Mouse (Mus musculus): ENCODE results near the gene Tmem97. TPM values are rescaled to one million over a fixed set of nuclear protein-coding genes. Genes with fewer than 3 reads are reported as not detected.
"Not testable (repeated sequence)": the region's sequence is repeated elsewhere in the genome, so short reads cannot be mapped to it uniquely, and the experiment has no call there.

The Tmem97 gene
- total and polyA plus RNA-seq, 3 experiments: 30.4 to 67.8 (median 65.1) TPM

- H3K36me3 ChIP-seq (replicated peaks): peaks cover 34% of the 10 kb centered on the region
- DNase-seq (ENCODE audit: low spot score): no peak
- no peaks in the 10 kb centered on the region for H3K9me3 ChIP-seq (replicated peaks)
- H3K27me3 ChIP-seq (ENCODE audit: insufficient read depth, low read length): no peaks in the 10 kb centered on the region
- TF ChIP-seq GATA2 (IDR thresholded peaks at IDR 0.05; ENCODE audit: borderline replicate concordance, low read depth, low read length) (no peak), GATA1 (IDR thresholded peaks at IDR 0.05; ENCODE audit: borderline replicate concordance, low read length) (no peak), TAL1 (conservative IDR thresholded peaks at IDR 0.05; ENCODE audit: low read depth, low read length) (no peak), CTCF (IDR thresholded peaks at IDR 0.05; ENCODE audit: low read depth, low read length) (no peak)
- H3K4me1 ChIP-seq (ENCODE audit: insufficient read depth, low read depth, low read length): no peaks in the 10 kb centered on the region
- H3K4me3 ChIP-seq (ENCODE audit: low read depth, low read length): no peak overlapping the region
- ATAC-seq (ENCODE audit: extremely low read depth, insufficient number of reproducible peaks, low FRiP score, poor library complexity, severe bottlenecking): no peak
Observed at GRCm38 (mm10) chr11:78586099-78586498, 35.5 kb upstream of the Tmem97 start.

GRCm38 (mm10) chr11:78582848-78583247, 32.3 kb upstream of the Tmem97 start:
- Histone ChIP-seq H3K9me3 (replicated peaks) (no peaks in the 10 kb centered on the region), H3K36me3 (replicated peaks) (peaks cover 45% of the 10 kb centered on the region), H3K4me3 (ENCODE audit: low read depth, low read length) (no peak overlapping the region), H3K27me3 (ENCODE audit: insufficient read depth, low read length) (no peaks in the 10 kb centered on the region), H3K4me1 (ENCODE audit: insufficient read depth, low read depth, low read length) (no peaks in the 10 kb centered on the region)
- DNase-seq (ENCODE audit: low spot score) (no peak), ATAC-seq (ENCODE audit: extremely low read depth, insufficient number of reproducible peaks, low FRiP score, poor library complexity, severe bottlenecking) (no peak)
- TF ChIP-seq TAL1 (conservative IDR thresholded peaks at IDR 0.05; ENCODE audit: low read depth, low read length) (no peak), GATA2 (IDR thresholded peaks at IDR 0.05; ENCODE audit: borderline replicate concordance, low read depth, low read length) (no peak), GATA1 (IDR thresholded peaks at IDR 0.05; ENCODE audit: borderline replicate concordance, low read length) (no peak), CTCF (IDR thresholded peaks at IDR 0.05; ENCODE audit: low read depth, low read length) (no peak)

- Histone ChIP-seq H3K36me3 (replicated peaks) (peaks cover 62% of the 10 kb centered on the region), H3K4me1 (ENCODE audit: insufficient read depth, low read depth, low read length) (no peaks in the 10 kb centered on the region), H3K9me3 (replicated peaks) (no peaks in the 10 kb centered on the region), H3K27me3 (ENCODE audit: insufficient read depth, low read length) (no peaks in the 10 kb centered on the region), H3K4me3 (ENCODE audit: low read depth, low read length) (no peak overlapping the region)
- DNase-seq (ENCODE audit: low spot score) (no peak), ATAC-seq (ENCODE audit: extremely low read depth, insufficient number of reproducible peaks, low FRiP score, poor library complexity, severe bottlenecking) (no peak)
- TF ChIP-seq TAL1 (conservative IDR thresholded peaks at IDR 0.05; ENCODE audit: low read depth, low read length): no peak
- TF ChIP-seq GATA1 (IDR thresholded peaks at IDR 0.05; ENCODE audit: borderline replicate concordance, low read length): no peak
- no peak for TF ChIP-seq CTCF (IDR thresholded peaks at IDR 0.05; ENCODE audit: low read depth, low read length)
- no peak for TF ChIP-seq POLR2AphosphoS5 (IDR thresholded peaks at IDR 0.05; ENCODE audit: insufficient replicate concordance, low read depth, low read length)
- TF ChIP-seq GATA2 (IDR thresholded peaks at IDR 0.05; ENCODE audit: borderline replicate concordance, low read depth, low read length): no peak
Observed at GRCm38 (mm10) chr11:78574975-78575374, 24.4 kb upstream of the Tmem97 start.

DNA sequence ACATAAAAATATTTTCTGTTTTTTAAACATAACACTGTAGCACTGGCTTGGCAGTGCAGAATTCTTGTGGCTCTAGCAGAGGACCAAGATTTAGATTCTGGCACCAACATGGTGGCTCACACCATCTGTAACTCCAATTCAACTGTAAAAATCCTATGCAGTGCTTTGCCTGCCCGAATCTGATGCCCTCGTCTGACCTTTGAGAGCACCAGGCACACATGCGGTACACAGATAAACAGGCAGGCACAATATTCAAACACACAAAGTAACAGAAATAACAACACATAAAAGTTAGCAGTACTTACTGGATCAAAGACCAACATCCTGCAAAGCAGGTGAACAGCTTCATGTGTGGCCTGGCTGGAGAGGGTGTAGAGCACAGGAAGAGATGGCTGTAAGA, 24.0 kb upstream of the Tmem97 start:
- peaks cover 66% of the 10 kb centered on the region for H3K36me3 ChIP-seq (replicated peaks)
- TF ChIP-seq TAL1 (conservative IDR thresholded peaks at IDR 0.05; ENCODE audit: low read depth, low read length) (no peak), POLR2AphosphoS5 (IDR thresholded peaks at IDR 0.05; ENCODE audit: insufficient replicate concordance, low read depth, low read length) (no peak), GATA1 (IDR thresholded peaks at IDR 0.05; ENCODE audit: borderline replicate concordance, low read length) (no peak), CTCF (IDR thresholded peaks at IDR 0.05; ENCODE audit: low read depth, low read length) (no peak), GATA2 (IDR thresholded peaks at IDR 0.05; ENCODE audit: borderline replicate concordance, low read depth, low read length) (no peak)
- ATAC-seq (ENCODE audit: extremely low read depth, insufficient number of reproducible peaks, low FRiP score, poor library complexity, severe bottlenecking) (no peak), DNase-seq (ENCODE audit: low spot score) (no peak)
- H3K4me1 ChIP-seq (ENCODE audit: insufficient read depth, low read depth, low read length): no peaks in the 10 kb centered on the region
- H3K4me3 ChIP-seq (ENCODE audit: low read depth, low read length): no peak overlapping the region
- H3K27me3 ChIP-seq (ENCODE audit: insufficient read depth, low read length): no peaks in the 10 kb centered on the region
- H3K9me3 ChIP-seq (replicated peaks): no peaks in the 10 kb centered on the region

DNA sequence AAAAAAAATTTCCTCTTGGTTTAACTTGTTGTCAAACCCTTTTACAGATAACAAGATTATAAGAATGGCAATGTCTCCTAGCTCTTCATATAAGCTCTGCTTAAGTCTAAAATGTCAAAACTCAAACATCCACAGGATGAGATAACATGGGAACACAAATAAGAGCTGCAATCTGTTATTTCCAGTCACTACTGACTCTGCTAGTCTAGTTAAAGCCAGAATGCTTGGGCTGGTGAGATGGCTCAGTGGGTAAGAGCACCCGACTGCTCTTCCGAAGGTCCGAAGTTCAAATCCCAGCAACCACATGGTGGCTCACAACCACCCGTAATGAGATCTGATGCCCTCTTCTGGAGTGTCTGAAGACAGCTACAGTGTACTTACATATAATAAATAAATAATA, 23.5 kb upstream of the Tmem97 start:
- H3K36me3 ChIP-seq (replicated peaks): peaks cover 71% of the 10 kb centered on the region
- ATAC-seq (ENCODE audit: extremely low read depth, insufficient number of reproducible peaks, low FRiP score, poor library complexity, severe bottlenecking): not testable (repeated sequence)

GRCm38 (mm10) chr11:78571854-78572253, 21.3 kb upstream of the Tmem97 start:
- Histone ChIP-seq H3K9me3 (replicated peaks) (no peaks in the 10 kb centered on the region), H3K36me3 (replicated peaks) (peaks cover 69% of the 10 kb centered on the region), H3K4me1 (ENCODE audit: insufficient read depth, low read depth, low read length) (no peaks in the 10 kb centered on the region), H3K27me3 (ENCODE audit: insufficient read depth, low read length) (no peaks in the 10 kb centered on the region), H3K4me3 (ENCODE audit: low read depth, low read length) (no peak overlapping the region)
- TF ChIP-seq GATA2 (IDR thresholded peaks at IDR 0.05; ENCODE audit: borderline replicate concordance, low read depth, low read length) (no peak), GATA1 (IDR thresholded peaks at IDR 0.05; ENCODE audit: borderline replicate concordance, low read length) (no peak), TAL1 (conservative IDR thresholded peaks at IDR 0.05; ENCODE audit: low read depth, low read length) (no peak), POLR2AphosphoS5 (IDR thresholded peaks at IDR 0.05; ENCODE audit: insufficient replicate concordance, low read depth, low read length) (no peak), CTCF (IDR thresholded peaks at IDR 0.05; ENCODE audit: low read depth, low read length) (no peak)
- DNase-seq (ENCODE audit: low spot score) (no peak), ATAC-seq (ENCODE audit: extremely low read depth, insufficient number of reproducible peaks, low FRiP score, poor library complexity, severe bottlenecking) (no peak)

More for the DNA sequence above, 23.5 kb upstream of the Tmem97 start:
- H3K4me3 ChIP-seq (ENCODE audit: low read depth, low read length); DNase-seq (ENCODE audit: low spot score); H3K27me3 ChIP-seq (ENCODE audit: insufficient read depth, low read length); H3K4me1 ChIP-seq (ENCODE audit: insufficient read depth, low read depth, low read length); H3K9me3 ChIP-seq (replicated peaks): not testable (repeated sequence)

DNA sequence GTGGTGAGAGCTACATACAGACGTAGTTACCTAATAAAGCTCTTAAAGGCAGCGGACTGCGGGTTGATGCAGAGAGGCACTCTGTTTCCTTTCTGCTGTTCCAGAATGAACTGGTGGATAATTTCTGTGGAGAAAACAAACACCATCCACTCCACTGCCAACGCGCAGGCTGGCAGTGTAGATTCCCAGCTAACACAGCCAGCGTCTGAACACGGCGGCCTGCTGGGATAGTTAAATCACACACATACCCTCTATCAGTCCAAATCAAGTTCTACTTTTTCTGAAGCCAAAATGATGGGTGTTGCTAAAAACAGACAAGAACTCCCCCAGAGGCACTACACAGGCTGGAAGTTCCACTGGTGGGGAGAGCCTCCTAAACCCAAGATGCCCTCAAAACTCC, 20.9 kb upstream of the Tmem97 start:
- no peak for DNase-seq (ENCODE audit: low spot score)

More for the DNA sequence above, 20.9 kb upstream of the Tmem97 start:
- no peaks in the 10 kb centered on the region for H3K4me1 ChIP-seq (ENCODE audit: insufficient read depth, low read depth, low read length)
- H3K4me3 ChIP-seq (ENCODE audit: low read depth, low read length): no peak overlapping the region
- peaks cover 69% of the 10 kb centered on the region for H3K36me3 ChIP-seq (replicated peaks)
- TF ChIP-seq TAL1 (conservative IDR thresholded peaks at IDR 0.05; ENCODE audit: low read depth, low read length) (no peak), GATA2 (IDR thresholded peaks at IDR 0.05; ENCODE audit: borderline replicate concordance, low read depth, low read length) (no peak), CTCF (IDR thresholded peaks at IDR 0.05; ENCODE audit: low read depth, low read length) (no peak), POLR2AphosphoS5 (IDR thresholded peaks at IDR 0.05; ENCODE audit: insufficient replicate concordance, low read depth, low read length) (no peak), GATA1 (IDR thresholded peaks at IDR 0.05; ENCODE audit: borderline replicate concordance, low read length) (no peak)
- no peaks in the 10 kb centered on the region for H3K27me3 ChIP-seq (ENCODE audit: insufficient read depth, low read length)
- no peak for ATAC-seq (ENCODE audit: extremely low read depth, insufficient number of reproducible peaks, low FRiP score, poor library complexity, severe bottlenecking)
- no peaks in the 10 kb centered on the region for H3K9me3 ChIP-seq (replicated peaks)

Data from G1E (cell line).